Mouse (Mus musculus): ENCODE results near the gene Cdc42bpg. TPM values are rescaled to one million over a fixed set of nuclear protein-coding genes. Genes with fewer than 3 reads are reported as not detected.
A peak's percentile ranks its signal among the peaks of the same experiment; 100 is the strongest.

Cdc42bpg gene
- polyA plus RNA-seq, 1 experiment from 2014 or later = 1.8 TPM

DNA sequence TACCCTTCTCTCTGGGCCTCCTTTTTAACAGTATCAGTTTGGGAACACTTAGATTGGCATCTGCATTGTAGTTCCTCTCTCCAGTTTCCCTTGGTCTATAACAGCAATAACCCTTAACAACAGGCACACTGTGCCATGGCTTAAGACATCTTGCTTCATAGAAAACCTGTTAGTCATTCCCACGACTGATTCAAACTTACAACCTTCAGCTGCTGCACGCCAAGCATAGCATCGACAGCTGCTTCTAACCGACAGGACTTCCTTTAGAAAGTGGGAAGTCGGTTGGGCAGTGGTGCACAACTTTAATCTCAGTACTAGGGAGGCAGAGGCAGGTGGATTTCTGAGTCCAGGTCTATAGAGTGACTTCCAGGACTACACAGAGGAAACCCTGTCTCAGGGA, 24.9 kb downstream of the Cdc42bpg start:
- H3K36me3 ChIP-seq (ENCODE audit: control insufficient read depth, insufficient read depth) = peaks cover 2% of the 10 kb centered on the region; the same call in 1 of the 2 replicates
- H3K4me3 ChIP-seq (ENCODE audit: low read depth, low read length) = no peak overlapping the region
- H3K4me2 ChIP-seq (replicated peaks; ENCODE audit: low read depth) = peak overlapping the region; percentile 53
- WGBS = 45% methylated on average over 5 of the region's 5 CpGs
- no peaks in the 10 kb centered on the region for H3K4me1 ChIP-seq (replicated peaks; ENCODE audit: control insufficient read depth, insufficient read depth, low read length)
- no peak overlapping the region for H3K9ac ChIP-seq (ENCODE audit: low read depth, low read length)
- H3K9me3 ChIP-seq (ENCODE audit: control insufficient read depth) = no peaks in the 10 kb centered on the region
- TF ChIP-seq CTCF (IDR thresholded peaks at IDR 0.05; ENCODE audit: low read depth) = no peak
- H3K27ac ChIP-seq (ENCODE audit: low read depth, low read length) = no peak overlapping the region
- no peaks in the 10 kb centered on the region for H3K27me3 ChIP-seq (replicated peaks; ENCODE audit: control insufficient read depth, insufficient read depth, low read length)
- ATAC-seq = no peak

DNA sequence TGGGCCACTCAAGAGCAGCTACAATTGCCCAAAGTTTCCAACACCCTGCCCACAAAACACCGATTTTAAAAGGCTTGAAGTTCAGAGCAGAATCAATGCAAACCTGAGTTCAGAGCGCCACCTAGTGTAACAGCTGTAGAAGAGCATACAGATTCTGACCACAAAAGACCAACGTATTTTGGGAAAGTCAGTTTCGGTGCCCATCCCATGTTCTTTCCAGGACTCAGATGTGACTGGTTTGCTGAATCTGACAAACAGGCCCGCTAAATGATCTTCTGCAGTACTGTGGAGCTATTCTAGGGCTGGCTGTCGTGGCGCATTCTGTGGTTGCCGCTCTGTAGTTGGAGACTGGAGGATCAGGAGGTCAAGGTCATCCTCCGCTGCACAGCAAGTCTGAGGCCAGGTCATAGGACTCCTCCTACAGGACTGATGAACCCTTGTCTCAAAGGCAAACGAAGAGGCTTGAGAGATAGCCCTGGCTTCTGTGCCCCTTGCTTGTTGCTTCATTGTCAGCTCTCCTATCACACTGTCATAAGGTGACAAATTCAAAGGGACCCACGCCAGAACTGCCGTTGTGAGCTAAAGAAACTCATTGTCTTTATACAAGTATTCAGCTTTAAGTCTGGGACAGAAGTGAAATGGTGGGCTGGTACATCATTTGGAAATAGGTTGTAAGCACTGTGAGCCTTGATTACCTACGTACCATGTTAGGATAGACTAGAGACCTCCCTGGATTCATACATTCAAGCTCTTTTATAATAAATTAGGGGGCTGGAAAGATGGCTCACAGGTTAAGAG, 25.7 kb downstream of the Cdc42bpg start:
- ATAC-seq = no peak
- Histone ChIP-seq H3K9ac (ENCODE audit: low read depth, low read length) (no peak overlapping the region), H3K4me1 (replicated peaks; ENCODE audit: control insufficient read depth, insufficient read depth, low read length) (no peaks in the 10 kb centered on the region), H3K4me2 (replicated peaks; ENCODE audit: low read depth) (peak overlapping the region; percentile 53), H3K4me3 (ENCODE audit: low read depth, low read length) (no peak overlapping the region), H3K27me3 (replicated peaks; ENCODE audit: control insufficient read depth, insufficient read depth, low read length) (no peaks in the 10 kb centered on the region), H3K36me3 (ENCODE audit: control insufficient read depth, insufficient read depth) (peaks cover 1% of the 10 kb centered on the region; the same call in 1 of the 2 replicates), H3K27ac (ENCODE audit: low read depth, low read length) (no peak overlapping the region), H3K9me3 (ENCODE audit: control insufficient read depth) (no peaks in the 10 kb centered on the region)
- TF ChIP-seq CTCF (IDR thresholded peaks at IDR 0.05; ENCODE audit: low read depth) = peak; percentile 95
- 19% methylated on average over 13 of the region's 13 CpGs for WGBS

DNA sequence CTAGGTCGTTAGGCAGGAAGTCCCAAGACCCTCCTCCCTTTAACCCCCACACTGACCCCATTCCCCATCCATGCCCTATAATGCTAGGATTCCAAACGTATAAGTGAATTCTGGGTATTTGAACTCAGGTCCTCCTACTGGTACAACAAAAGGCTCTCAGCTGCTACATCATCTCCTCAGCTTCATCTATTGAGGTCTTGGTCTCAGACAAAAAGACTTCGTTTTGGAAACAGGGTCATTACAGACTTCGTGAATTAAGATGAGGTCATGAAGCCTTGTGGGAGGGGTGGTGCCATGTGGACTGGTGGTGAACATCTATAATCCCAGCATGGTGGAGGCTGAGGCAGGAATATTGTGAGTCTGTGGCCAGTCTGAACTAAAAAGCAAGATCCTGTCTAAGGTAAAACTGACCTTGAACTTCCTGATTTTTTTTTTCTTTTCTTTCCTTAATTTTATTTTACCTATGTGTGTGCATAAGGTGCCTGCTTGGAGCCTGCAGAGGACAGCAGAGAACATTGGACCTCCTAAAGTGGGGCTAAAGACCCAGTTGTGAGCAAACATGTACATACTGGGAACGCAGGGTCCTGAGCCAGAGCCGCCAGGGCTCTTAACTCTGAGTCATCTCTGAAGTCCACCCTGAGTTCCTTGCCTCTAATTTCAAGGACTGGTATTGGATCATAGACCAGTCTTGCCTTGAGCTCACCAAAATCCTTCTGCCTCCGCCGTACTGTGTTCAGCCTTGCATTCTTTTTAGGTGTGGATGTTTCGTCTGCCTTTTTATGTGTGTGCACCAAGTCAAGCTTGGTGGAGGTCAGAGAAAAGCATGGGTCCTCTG, 27.7 kb downstream of the Cdc42bpg start:
- peak overlapping the region; percentile 87 for H3K4me2 ChIP-seq (replicated peaks; ENCODE audit: low read depth)
- H3K9me3 ChIP-seq (ENCODE audit: control insufficient read depth) = no peaks in the 10 kb centered on the region
- peaks cover 22% of the 10 kb centered on the region for H3K36me3 ChIP-seq (ENCODE audit: control insufficient read depth, insufficient read depth)
- 0 out of 2 replicates have a peak, but pooled peaks have one; percentile 2 for ATAC-seq
- no peaks in the 10 kb centered on the region for H3K27me3 ChIP-seq (replicated peaks; ENCODE audit: control insufficient read depth, insufficient read depth, low read length)
- TF ChIP-seq CTCF (IDR thresholded peaks at IDR 0.05; ENCODE audit: low read depth) = no peak
- no peaks in the 10 kb centered on the region for H3K4me1 ChIP-seq (replicated peaks; ENCODE audit: control insufficient read depth, insufficient read depth, low read length)
- peak overlapping the region; percentile 81 for H3K4me3 ChIP-seq (ENCODE audit: low read depth, low read length)
- peak overlapping the region; percentile 55 for H3K27ac ChIP-seq (ENCODE audit: low read depth, low read length)
- H3K9ac ChIP-seq (ENCODE audit: low read depth, low read length) = no peak overlapping the region
- WGBS = 62% methylated on average over 9 of the region's 9 CpGs

DNA sequence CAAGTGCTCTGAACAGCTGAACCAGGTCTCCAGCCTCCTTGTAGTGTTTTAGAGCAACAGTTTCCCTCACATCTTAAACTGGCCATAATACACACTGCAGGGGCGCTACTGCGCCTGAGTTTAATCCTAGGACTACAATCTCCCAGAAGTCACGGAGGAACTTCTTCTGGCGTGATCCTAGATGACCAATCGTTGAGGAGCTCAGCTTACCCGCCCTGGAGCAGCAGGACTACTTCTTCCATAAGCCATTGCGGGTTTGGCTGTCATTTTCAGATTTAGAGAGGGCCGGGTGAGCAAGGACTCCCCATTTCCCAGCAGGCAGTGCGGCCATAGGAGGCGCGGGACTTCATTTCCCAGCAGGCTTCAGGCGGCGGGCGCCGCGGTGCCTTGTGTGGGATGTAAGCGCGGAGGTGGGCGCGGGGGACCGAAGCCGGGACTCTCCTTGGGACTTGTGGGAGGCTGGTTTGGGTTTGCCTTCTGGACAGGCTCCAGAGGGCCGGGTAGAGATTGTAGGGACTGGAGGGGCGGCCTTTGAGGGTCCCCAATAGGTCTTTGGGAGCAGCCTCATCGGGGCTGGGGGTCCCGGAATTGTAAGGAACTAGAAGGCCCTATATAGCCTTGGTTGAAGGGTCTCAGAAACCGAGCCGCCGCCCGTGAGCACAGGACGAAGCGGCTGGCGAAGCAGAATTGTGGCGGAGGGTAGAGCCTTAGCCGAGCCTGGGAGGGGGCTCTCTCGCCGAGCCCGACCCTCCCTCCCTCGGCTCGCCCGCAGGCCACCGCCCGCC, 28.6 kb downstream of the Cdc42bpg start, which contains the start of gene Men1:
Gene Men1 (plus strand): TSS at position 307 of the 785 bp plus-strand sequence.
- Histone ChIP-seq H3K27me3 (replicated peaks; ENCODE audit: control insufficient read depth, insufficient read depth, low read length) (no peaks in the 10 kb centered on the region), H3K4me2 (replicated peaks; ENCODE audit: low read depth) (peak within 1 kb of the TSS; percentile 87), H3K27ac (ENCODE audit: low read depth, low read length) (peak within 1 kb of the TSS; percentile 57), H3K4me1 (replicated peaks; ENCODE audit: control insufficient read depth, insufficient read depth, low read length) (no peaks in the 10 kb centered on the region), H3K36me3 (ENCODE audit: control insufficient read depth, insufficient read depth) (peaks cover 31% of the 10 kb centered on the region), H3K9ac (ENCODE audit: low read depth, low read length) (peak within 1 kb of the TSS; percentile 67), H3K4me3 (ENCODE audit: low read depth, low read length) (peak within 1 kb of the TSS; percentile 81), H3K9me3 (ENCODE audit: control insufficient read depth) (no peaks in the 10 kb centered on the region)
- under 1% methylated on average over 43 of the region's 43 CpGs for WGBS
- peak; percentile 88 for ATAC-seq
- TF ChIP-seq CTCF (IDR thresholded peaks at IDR 0.05; ENCODE audit: low read depth) = peak; percentile 70

DNA sequence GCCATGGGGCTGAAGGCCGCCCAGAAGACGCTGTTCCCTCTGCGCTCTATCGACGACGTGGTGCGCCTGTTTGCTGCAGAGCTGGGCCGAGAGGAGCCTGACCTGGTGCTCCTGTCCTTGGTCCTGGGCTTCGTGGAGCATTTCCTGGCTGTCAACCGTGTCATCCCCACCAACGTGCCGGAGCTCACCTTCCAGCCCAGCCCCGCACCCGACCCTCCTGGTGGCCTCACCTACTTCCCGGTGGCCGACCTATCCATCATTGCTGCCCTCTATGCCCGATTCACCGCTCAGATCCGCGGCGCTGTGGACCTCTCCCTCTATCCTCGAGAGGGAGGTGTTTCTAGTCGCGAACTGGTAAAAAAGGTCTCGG, 29.2 kb downstream of the Cdc42bpg start:
- Histone ChIP-seq H3K27ac (ENCODE audit: low read depth, low read length) (peak overlapping the region; percentile 57; the same call in 1 of the 2 replicates), H3K36me3 (ENCODE audit: control insufficient read depth, insufficient read depth) (peaks cover 33% of the 10 kb centered on the region), H3K27me3 (replicated peaks; ENCODE audit: control insufficient read depth, insufficient read depth, low read length) (no peaks in the 10 kb centered on the region), H3K9me3 (ENCODE audit: control insufficient read depth) (no peaks in the 10 kb centered on the region), H3K9ac (ENCODE audit: low read depth, low read length) (peak overlapping the region; percentile 67), H3K4me1 (replicated peaks; ENCODE audit: control insufficient read depth, insufficient read depth, low read length) (no peaks in the 10 kb centered on the region), H3K4me2 (replicated peaks; ENCODE audit: low read depth) (peak overlapping the region; percentile 87), H3K4me3 (ENCODE audit: low read depth, low read length) (peak overlapping the region; percentile 81)
- ATAC-seq = 0 out of 2 replicates have a peak, but pooled peaks have one; percentile 19
- peak; percentile 30; the same call in 1 of the 2 replicates for TF ChIP-seq CTCF (IDR thresholded peaks at IDR 0.05; ENCODE audit: low read depth)
- WGBS = under 1% methylated on average over 24 of the region's 25 CpGs

All from intestine, postnatal 0 days (tissue).